Mouse (Mus musculus): ENCODE results near the gene Wipi2. TPM values are rescaled to one million over a fixed set of nuclear protein-coding genes. Genes with fewer than 3 reads are reported as not detected.

Wipi2 gene
- 10 to 100 TPM; 24.9 to 28.8 TPM for total RNA-seq (2021)
- long read RNA-seq, experiment 1, full-length matches to known transcripts, result 11 of 20 reads
- long read RNA-seq, experiment 1, partial matches to known transcripts, result 1 of 20 reads
- long read RNA-seq, experiment 1, other reads (novel, unspliced or antisense), result 8 of 20 reads
- long read RNA-seq, experiment 2, full-length matches to known transcripts, result 31 of 43 reads
- long read RNA-seq, experiment 2, partial matches to known transcripts, result 5 of 43 reads
- long read RNA-seq, experiment 2, other reads (novel, unspliced or antisense), result 7 of 43 reads

DNA sequence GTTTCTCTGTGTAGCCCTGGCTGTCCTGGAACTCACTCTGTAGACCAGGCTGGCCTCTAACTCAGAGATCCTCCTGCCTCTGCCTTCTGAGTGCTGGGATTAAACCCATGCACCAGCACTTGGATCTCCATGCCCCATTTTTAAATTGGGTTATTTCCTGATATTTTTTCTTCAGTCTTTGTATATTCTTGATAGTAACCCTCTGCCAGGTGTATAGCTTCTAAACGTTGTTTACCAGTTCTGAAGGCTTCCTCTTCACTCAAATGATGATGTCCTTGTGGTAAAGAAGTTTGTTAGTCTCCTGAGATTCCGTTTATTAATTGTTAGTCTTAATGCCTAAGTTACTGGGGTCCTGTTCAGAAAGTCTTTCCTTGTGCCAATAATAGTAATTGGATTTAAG, at the start of gene Wipi2:
TSS of gene Wipi2 (plus strand) at position 301 of the 400 bp plus-strand sequence.
- DNase-seq, result no peak
- intact Hi-C loops (cut with DNase I), result no loop called here

GRCm38 (mm10) chr5:142578192-142578591, 49.3 kb upstream of the Wipi2 start:
- intact Hi-C loops (cut with DNase I), result no loop called here
- no peak for DNase-seq

DNA sequence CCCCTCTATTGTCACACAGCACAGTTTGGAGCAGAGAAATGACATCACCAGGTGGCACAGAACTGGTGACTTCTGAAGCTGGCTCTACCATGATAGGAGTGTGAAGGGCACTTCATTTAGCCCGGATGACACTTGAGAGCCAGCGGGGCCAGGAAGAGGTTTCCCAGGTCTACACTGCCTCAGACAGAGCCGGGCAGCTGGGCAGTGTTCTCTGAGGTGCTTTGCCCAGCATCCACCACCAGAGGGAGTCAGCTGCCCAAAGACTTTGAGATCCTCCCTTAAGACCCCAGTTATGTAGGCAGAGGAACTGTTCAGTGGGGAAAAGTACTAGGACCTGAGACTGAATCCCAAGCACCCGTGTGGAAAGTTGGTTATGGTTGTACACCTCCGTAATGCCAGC, 46.0 kb upstream of the Wipi2 start:
- DNase-seq, result peak in 1 of 2 experiments; percentile 19
- intact Hi-C loops (cut with DNase I), result loop anchor here (5.0 kb wide), 1 partner anchor 136 kb away; no protein-coding TSS in a partner anchor

DNA sequence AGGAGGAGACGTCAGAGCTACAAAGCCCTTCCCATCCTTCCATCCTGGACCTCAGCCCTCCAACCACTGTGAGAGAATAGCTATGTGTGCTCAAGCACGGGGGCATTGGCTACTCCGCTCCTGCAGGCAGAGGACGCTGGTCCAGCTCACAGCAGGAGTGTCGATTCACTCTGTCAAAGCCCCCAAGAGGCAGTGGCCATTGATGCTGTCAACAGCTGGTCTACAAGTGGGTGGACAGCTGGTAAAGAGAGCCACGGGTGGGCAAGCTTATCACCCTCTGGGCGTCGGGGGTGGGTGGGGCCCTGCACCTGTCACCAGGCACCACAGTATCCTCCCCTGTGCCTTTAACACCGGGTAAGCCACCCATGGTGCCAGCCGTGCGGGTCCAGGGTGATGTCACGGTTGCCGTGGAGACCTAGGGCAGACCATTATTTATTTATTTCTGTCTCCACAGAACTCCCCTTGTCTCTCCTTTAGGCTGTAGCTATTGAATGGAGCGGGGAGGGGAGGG, 43.8 kb upstream of the Wipi2 start:
- intact Hi-C loops (cut with DNase I), result loop anchor here (5.0 kb wide), 1 partner anchor 134 kb away; no protein-coding TSS in a partner anchor
- DNase-seq, result no peak

GRCm38 (mm10) chr5:142590953-142591616, 36.4 kb upstream of the Wipi2 start:
- intact Hi-C loops (cut with DNase I), result no loop called here
- no peak for DNase-seq

DNA sequence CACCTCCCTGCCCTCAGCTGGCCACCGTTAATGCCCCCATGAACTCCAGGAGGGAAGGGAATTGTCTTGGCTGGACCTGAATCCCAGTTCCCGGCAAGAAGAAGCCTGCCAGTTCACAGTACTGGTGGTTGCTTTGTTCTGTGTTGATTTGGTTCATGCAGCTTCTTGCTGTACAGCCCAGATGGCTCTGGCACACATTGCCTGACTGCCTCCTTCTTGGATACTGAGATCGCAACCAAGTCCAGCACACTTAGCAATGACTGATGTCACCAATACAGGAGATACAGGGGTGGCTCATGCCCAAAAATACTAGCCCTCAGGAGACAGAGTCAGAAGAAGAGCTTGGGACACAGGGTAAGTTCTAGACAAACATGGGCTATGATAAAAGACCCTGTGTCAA, 31.8 kb upstream of the Wipi2 start:
- intact Hi-C loops (cut with DNase I), result no loop called here
- no peak for DNase-seq

- DNase-seq, result no peak
- intact Hi-C loops (cut with DNase I), result no loop called here
These were observed 30.8 kb upstream of the Wipi2 start for GRCm38 (mm10) chr5:142596723-142597122.

DNA sequence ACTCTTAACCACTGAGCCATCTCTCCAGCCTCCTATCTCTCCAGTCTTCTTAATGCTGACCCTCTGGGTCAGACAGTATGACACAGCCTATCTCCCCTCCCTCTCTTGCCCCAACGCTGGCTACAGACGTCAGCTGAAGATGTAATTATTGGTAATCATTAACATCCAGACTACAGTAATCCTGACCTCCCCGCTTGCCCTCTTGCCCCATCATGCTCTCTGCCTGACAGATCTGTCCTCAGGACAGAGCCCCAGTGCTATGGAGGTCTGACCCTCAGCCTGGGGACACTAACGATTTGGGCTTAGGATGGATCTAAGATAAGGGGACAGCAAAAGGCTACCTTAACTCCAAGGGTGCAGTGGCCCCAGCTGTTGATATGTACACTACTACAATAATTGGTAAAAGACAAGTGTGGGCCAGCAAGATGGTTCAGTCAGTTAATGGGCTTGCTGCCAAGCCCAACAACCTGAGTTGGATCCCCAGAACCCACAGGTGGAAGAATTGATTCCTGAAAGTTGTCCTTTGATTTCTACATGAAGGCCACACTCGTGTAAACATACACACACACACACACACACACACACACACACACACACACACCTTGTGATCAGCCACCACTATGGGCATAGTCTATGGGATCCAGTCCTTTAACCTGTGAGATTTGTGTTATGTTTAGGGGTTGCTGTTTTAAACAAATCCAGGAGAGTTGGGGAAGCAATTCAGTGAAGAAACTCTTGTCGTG, 29.7 kb upstream of the Wipi2 start:
- DNase-seq, result no peak
- intact Hi-C loops (cut with DNase I), result no loop called here

DNA sequence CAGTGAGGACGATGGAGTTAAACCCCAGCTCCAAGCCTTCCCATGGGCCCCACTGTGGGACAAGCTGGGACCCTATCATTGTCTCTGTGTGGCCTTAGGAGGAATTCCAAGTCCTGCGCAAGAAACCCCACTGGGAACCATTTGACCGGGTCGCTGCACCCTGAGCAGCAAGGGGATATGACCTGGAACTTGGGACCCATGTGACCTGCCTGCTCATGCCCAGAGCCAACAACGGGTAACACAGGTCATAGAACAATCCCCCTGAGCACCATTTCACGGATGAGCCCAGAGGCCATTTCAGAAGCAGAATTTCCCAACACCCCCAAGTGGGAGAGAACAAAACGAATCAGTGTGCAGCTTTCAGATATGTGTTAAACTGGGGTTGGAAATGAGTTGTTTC, 23.1 kb upstream of the Wipi2 start:
- no peak for DNase-seq
- intact Hi-C loops (cut with DNase I), result no loop called here

DNA sequence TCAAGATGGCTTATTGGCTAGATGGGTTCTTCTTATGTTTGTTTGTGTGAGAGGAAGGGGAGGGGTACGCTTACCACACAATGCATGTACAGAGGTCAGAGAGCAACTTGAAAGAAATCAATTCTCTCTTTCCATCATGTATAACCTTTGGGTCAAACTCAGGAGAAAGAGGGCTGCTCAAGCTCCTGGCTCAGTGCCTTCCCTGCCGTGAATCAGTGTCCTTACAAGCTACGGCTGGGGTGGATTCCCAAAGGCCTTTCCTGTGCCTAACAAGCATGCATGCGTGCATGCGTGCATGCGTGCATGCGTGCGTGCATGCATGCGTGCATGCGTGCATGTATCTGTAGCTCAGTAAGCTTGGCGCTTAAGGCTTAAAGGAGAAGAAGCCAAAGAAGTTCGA, 22.2 kb upstream of the Wipi2 start:
- intact Hi-C loops (cut with DNase I), result no loop called here
- no peak for DNase-seq

DNA sequence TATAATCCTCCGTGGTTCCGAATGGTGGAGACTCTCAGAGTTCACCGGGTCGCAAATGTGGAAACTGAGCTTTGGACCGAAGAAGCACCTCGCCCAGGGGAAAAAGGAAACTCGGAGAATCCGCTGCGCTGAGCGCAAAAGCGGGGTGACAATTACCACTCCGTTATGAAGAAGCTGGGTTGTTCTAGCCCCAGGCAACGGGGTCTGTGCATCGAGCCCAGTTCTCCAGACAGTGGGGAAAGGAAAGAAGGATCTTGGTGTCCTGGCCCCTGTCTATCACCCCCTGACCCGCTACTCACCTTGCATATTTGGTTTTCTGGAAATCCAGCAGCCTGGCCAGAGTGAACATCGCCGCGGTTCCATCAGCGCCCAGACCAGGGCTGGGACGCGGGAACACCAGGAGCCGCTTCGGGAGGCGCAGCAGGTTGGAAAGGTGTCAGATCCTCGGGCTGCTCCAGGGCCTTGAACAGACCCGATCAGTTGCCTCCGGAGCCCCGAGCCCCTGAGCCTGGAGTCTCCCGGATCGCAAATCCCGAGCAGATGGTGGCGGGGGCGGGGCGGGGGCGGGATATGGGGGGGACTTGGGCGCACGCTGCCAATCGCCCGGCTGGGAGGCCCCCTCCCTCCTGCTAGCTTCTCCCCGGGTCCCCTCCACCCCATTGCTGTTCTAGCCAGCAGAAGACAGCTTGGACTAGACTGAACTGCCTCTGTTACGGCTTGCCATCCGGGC, 19.1 kb upstream of the Wipi2 start, which contains the start of gene Mmd2:
TSS of gene Mmd2 (minus strand) at position 542 of the 730 bp plus-strand sequence.
- no peak for DNase-seq
- intact Hi-C loops (cut with DNase I), result no loop called here

- no peak for DNase-seq
- intact Hi-C loops (cut with DNase I), result no loop called here
These were observed 18.5 kb upstream of the Wipi2 start for GRCm38 (mm10) chr5:142608989-142609325.

- intact Hi-C loops (cut with DNase I), result no loop called here
- DNase-seq, result no peak
These were observed 17.1 kb upstream of the Wipi2 start for GRCm38 (mm10) chr5:142610362-142610761.

DNA sequence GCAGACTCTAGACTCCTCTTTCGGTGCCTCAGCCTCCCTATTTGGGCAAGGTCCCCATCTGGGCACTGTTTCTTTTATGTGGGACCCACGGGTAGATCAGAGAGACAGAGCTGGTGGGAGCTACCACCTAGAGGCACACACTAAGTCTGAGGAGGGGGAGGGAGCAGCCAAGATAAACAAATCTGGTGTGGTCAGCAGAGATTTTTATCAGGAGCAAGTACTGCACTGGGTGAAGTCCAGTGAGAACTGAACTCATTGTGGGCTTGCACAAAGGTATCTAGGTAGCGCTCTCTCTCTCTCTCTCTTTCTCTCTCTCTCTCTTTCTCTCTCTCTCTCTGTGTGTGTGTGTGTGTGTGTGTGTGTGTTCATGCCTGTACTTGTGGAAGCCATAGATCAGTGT, 13.0 kb upstream of the Wipi2 start:
- intact Hi-C loops (cut with DNase I), result no loop called here
- DNase-seq, result no peak

- intact Hi-C loops (cut with DNase I), result loop anchor here (5.0 kb wide), 1 partner anchor 118 kb away; no protein-coding TSS in a partner anchor
- DNase-seq, result no peak
These were observed 11.9 kb upstream of the Wipi2 start for GRCm38 (mm10) chr5:142615638-142616037.

- DNase-seq, result no peak
- intact Hi-C loops (cut with DNase I), result loop anchor here (5.0 kb wide), 1 partner anchor 119 kb away; no protein-coding TSS in a partner anchor
These were observed 11.2 kb upstream of the Wipi2 start for GRCm38 (mm10) chr5:142616326-142616725.

DNA sequence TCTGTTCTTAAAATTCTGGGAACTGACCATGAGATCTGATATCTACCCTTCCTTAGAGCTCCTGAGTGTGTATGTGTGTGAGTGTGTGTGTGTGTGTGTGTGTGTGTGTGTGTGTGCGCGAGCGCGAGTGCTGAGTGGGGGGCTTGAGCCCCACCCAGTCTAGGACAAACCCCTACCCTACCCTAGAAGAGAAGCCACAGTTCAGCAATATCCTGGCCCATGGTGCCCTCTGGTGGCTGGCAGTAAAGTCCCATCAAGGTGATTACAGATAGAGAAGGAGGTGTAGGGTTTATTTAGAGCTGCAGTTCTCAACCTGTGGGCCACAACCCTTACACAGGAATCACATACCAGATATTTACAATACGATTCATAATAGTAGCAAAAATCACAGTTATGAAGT, 7.6 kb upstream of the Wipi2 start:
- no peak for DNase-seq

DNA sequence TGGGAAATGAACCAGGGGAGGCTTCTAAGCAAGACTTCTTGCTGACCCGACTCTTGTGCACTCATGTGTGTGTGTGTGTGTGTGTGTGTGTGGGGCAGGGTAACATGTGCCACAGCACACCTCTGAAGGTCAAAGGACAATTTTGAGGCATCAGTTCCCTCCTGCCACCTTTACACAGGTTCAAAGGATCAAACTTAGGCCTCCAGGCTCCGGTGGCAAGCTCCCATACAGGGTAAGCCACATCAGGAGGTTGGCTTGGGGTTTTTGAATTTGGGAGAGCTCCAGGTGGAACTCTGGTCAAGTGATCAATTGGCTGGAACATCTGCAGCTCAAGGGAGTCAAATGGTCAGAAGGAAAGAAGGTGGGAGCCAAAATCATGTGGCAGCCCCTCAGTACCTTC, 6.1 kb upstream of the Wipi2 start:
- intact Hi-C loops (cut with DNase I), result loop anchor here (5.0 kb wide), 1 partner anchor 64 kb away; no protein-coding TSS in a partner anchor
- no peak for DNase-seq

More for the DNA sequence above, 7.6 kb upstream of the Wipi2 start:
- intact Hi-C loops (cut with DNase I), result loop anchor here (5.0 kb wide), 2 partner anchors 63 to 123 kb away; no protein-coding TSS in a partner anchor

DNA sequence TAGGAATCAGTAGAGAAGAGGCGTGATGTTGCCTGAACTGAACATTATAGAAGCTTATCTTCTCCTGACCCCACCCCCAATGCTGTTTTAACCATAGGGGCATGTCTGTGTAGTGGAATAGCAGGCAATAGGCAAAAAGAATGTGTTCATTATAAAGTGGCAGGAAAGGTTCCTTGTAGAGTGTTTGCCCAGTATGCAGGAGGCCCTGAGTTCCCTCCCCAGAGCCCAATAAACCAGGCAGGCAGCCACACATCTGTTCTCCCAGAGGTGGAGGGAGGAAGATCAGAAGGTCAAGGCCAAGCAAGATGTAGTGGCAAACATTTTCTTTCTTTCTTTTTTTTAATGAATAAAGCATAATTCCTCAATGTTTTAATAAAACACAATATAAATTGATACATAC, 5.4 kb upstream of the Wipi2 start:
- DNase-seq, result no peak
- intact Hi-C loops (cut with DNase I), result loop anchor here (5.0 kb wide), 1 partner anchor 65 kb away; no protein-coding TSS in a partner anchor

- intact Hi-C loops (cut with DNase I), result loop anchor here (5.0 kb wide), 1 partner anchor 66 kb away; no protein-coding TSS in a partner anchor
- no peak for DNase-seq
These were observed 4.4 kb upstream of the Wipi2 start for GRCm38 (mm10) chr5:142623080-142623479.
